Mouse (Mus musculus): ENCODE measurements at regions not wholly inside any gene's neighbourhood (a gene's known extent, or its start where the extent isn't known, plus 50 kb on each side); places are given as distances from the start of the nearest gene placed in this dataset.
"Not testable (repeated sequence)": the region's sequence is repeated elsewhere in the genome, so short reads cannot be mapped to it uniquely, and the experiment has no call there.

GRCm38 (mm10) chr13:81008864-81009766 is 125.9 kb downstream of the Arrdc3 start:
- no peak for DNase-seq (ENCODE audit: low spot score)

- no peak for DNase-seq (ENCODE audit: low spot score)
Measured at GRCm38 (mm10) chr13:81013953-81014352, 130.8 kb downstream of the Arrdc3 start.

- DNase-seq (ENCODE audit: low spot score) = peak; percentile 19
Measured at GRCm38 (mm10) chr13:81020106-81020747, 137.0 kb downstream of the Arrdc3 start.

GRCm38 (mm10) chr13:81020811-81021210 is 137.6 kb downstream of the Arrdc3 start:
- DNase-seq (ENCODE audit: low spot score) = no peak

GRCm38 (mm10) chr13:81022410-81022809 is 139.2 kb downstream of the Arrdc3 start:
- no peak for DNase-seq (ENCODE audit: low spot score)

GRCm38 (mm10) chr13:81025241-81025760 is 142.1 kb downstream of the Arrdc3 start:
- DNase-seq (ENCODE audit: low spot score) = not testable (repeated sequence)

GRCm38 (mm10) chr13:81037316-81037715 is 154.1 kb downstream of the Arrdc3 start:
- DNase-seq (ENCODE audit: low spot score) = no peak

- no peak for DNase-seq (ENCODE audit: low spot score)
Measured at GRCm38 (mm10) chr13:81038736-81039135, 155.6 kb downstream of the Arrdc3 start.

- DNase-seq (ENCODE audit: low spot score) = no peak
Measured at GRCm38 (mm10) chr13:81040494-81040893, 157.3 kb downstream of the Arrdc3 start.

GRCm38 (mm10) chr13:81041646-81042045 is 158.5 kb downstream of the Arrdc3 start:
- no peak for DNase-seq (ENCODE audit: low spot score)

Measured in retina, embryonic 14.5 days (tissue).